Mouse (Mus musculus): ENCODE measurements around the gene Rtl1.

Rtl1 gene

GRCm38 (mm10) chr12:109600230-109600629, at the start of gene Rtl1:
Gene Rtl1, minus strand, starts transcription at chr12:109600330.
- DNase-seq (ENCODE audit: low read depth, low spot score), result no peak

GRCm38 (mm10) chr12:109640560-109641167, 40.5 kb upstream of the Rtl1 start:
- no peak for DNase-seq (ENCODE audit: low read depth, low spot score)

- DNase-seq (ENCODE audit: low read depth, low spot score), result no peak
Measured at GRCm38 (mm10) chr12:109632035-109632434, 31.9 kb upstream of the Rtl1 start.

GRCm38 (mm10) chr12:109628887-109629286, 28.8 kb upstream of the Rtl1 start:
- no peak for DNase-seq (ENCODE audit: low read depth, low spot score)

GRCm38 (mm10) chr12:109626910-109627309, 26.8 kb upstream of the Rtl1 start:
- no peak for DNase-seq (ENCODE audit: low read depth, low spot score)

GRCm38 (mm10) chr12:109620196-109620595, 20.1 kb upstream of the Rtl1 start:
- no peak for DNase-seq (ENCODE audit: low read depth, low spot score)

GRCm38 (mm10) chr12:109617993-109618392, 17.9 kb upstream of the Rtl1 start:
- DNase-seq (ENCODE audit: low read depth, low spot score), result no peak

GRCm38 (mm10) chr12:109617126-109617525, 17.0 kb upstream of the Rtl1 start:
- DNase-seq (ENCODE audit: low read depth, low spot score), result no peak

- no peak for DNase-seq (ENCODE audit: low read depth, low spot score)
Measured at GRCm38 (mm10) chr12:109615371-109615770, 15.2 kb upstream of the Rtl1 start.

- no peak for DNase-seq (ENCODE audit: low read depth, low spot score)
Measured at GRCm38 (mm10) chr12:109614416-109614815, 14.3 kb upstream of the Rtl1 start.

- no peak for DNase-seq (ENCODE audit: low read depth, low spot score)
Measured at GRCm38 (mm10) chr12:109612392-109613385, 12.6 kb upstream of the Rtl1 start.

GRCm38 (mm10) chr12:109608576-109609440, 8.7 kb upstream of the Rtl1 start:
- no peak for DNase-seq (ENCODE audit: low read depth, low spot score)

GRCm38 (mm10) chr12:109607953-109608352, 7.8 kb upstream of the Rtl1 start:
- no peak for DNase-seq (ENCODE audit: low read depth, low spot score)

- no peak for DNase-seq (ENCODE audit: low read depth, low spot score)
Measured at GRCm38 (mm10) chr12:109607191-109607590, 7.1 kb upstream of the Rtl1 start.

GRCm38 (mm10) chr12:109604982-109605721, 5.0 kb upstream of the Rtl1 start:
- no peak for DNase-seq (ENCODE audit: low read depth, low spot score)

GRCm38 (mm10) chr12:109598551-109599250, 1.4 kb downstream of the Rtl1 start:
- no peak for DNase-seq (ENCODE audit: low read depth, low spot score)

- DNase-seq (ENCODE audit: low read depth, low spot score), result no peak
Measured at GRCm38 (mm10) chr12:109596726-109597125, 3.4 kb downstream of the Rtl1 start.

- DNase-seq (ENCODE audit: low read depth, low spot score), result no peak
Measured at GRCm38 (mm10) chr12:109596232-109596631, 3.9 kb downstream of the Rtl1 start.

- DNase-seq (ENCODE audit: low read depth, low spot score), result peak; percentile 8
Measured at GRCm38 (mm10) chr12:109595753-109596152, 4.4 kb downstream of the Rtl1 start.

GRCm38 (mm10) chr12:109594961-109595360, 5.2 kb downstream of the Rtl1 start:
- DNase-seq (ENCODE audit: low read depth, low spot score), result no peak
